Mouse (Mus musculus): ENCODE results near the gene Polm.
A peak's percentile ranks its signal among the peaks of the same experiment; 100 is the strongest.

Polm gene

GRCm38 (mm10) chr11:5837251-5838246 is at the start of gene Polm:
TSS of gene Polm (minus strand) at chr11:5838016.
- DNase-seq (ENCODE audit: low spot score in 2 of 2): peak; percentile 87 to 92

GRCm38 (mm10) chr11:5887250-5887649 is 49.4 kb upstream of the Polm start:
- DNase-seq (ENCODE audit: low spot score in 2 of 2): no peak

- DNase-seq (ENCODE audit: low spot score in 2 of 2): peak in 1 of 2 experiments; percentile 36
Measured at GRCm38 (mm10) chr11:5886187-5886586, 48.4 kb upstream of the Polm start.

GRCm38 (mm10) chr11:5882518-5882917 is 44.7 kb upstream of the Polm start:
- no peak for DNase-seq (ENCODE audit: low spot score in 2 of 2)

GRCm38 (mm10) chr11:5879905-5880304 is 42.1 kb upstream of the Polm start:
- no peak for DNase-seq (ENCODE audit: low spot score in 2 of 2)

- no peak for DNase-seq (ENCODE audit: low spot score in 2 of 2)
Measured at GRCm38 (mm10) chr11:5878661-5879060, 40.8 kb upstream of the Polm start.

GRCm38 (mm10) chr11:5877921-5878526 is 40.2 kb upstream of the Polm start, which contains the start of gene Pold2:
TSS of gene Pold2 (minus strand) at chr11:5878292.
- DNase-seq (ENCODE audit: low spot score in 2 of 2): peak; percentile 92 to 96

GRCm38 (mm10) chr11:5877421-5877820 is 39.6 kb upstream of the Polm start:
- DNase-seq (ENCODE audit: low spot score in 2 of 2): no peak

GRCm38 (mm10) chr11:5873192-5873591 is 35.4 kb upstream of the Polm start:
- no peak for DNase-seq (ENCODE audit: low spot score in 2 of 2)

- no peak for DNase-seq (ENCODE audit: low spot score in 2 of 2)
Measured at GRCm38 (mm10) chr11:5872707-5873106, 34.9 kb upstream of the Polm start.

- DNase-seq (ENCODE audit: low spot score in 2 of 2): no peak
Measured at GRCm38 (mm10) chr11:5870069-5870468, 32.3 kb upstream of the Polm start.

- no peak for DNase-seq (ENCODE audit: low spot score in 2 of 2)
Measured at GRCm38 (mm10) chr11:5869331-5869730, 31.5 kb upstream of the Polm start.

- DNase-seq (ENCODE audit: low spot score in 2 of 2): no peak
Measured at GRCm38 (mm10) chr11:5868324-5868723, 30.5 kb upstream of the Polm start.

- no peak for DNase-seq (ENCODE audit: low spot score in 2 of 2)
Measured at GRCm38 (mm10) chr11:5867196-5867595, 29.4 kb upstream of the Polm start.

GRCm38 (mm10) chr11:5862394-5863105 is 24.7 kb upstream of the Polm start:
- DNase-seq (ENCODE audit: low spot score in 2 of 2): peak; percentile 44 to 72

- DNase-seq (ENCODE audit: low spot score in 2 of 2): peak; percentile 41 to 66
Measured at GRCm38 (mm10) chr11:5861678-5862393, 24.0 kb upstream of the Polm start, which contains the start of gene Aebp1. TSS of gene Aebp1 (plus strand) at chr11:5861947.

GRCm38 (mm10) chr11:5860639-5861038 is 22.8 kb upstream of the Polm start:
- no peak for DNase-seq (ENCODE audit: low spot score in 2 of 2)

GRCm38 (mm10) chr11:5859883-5860550 is 22.2 kb upstream of the Polm start:
- no peak for DNase-seq (ENCODE audit: low spot score in 2 of 2)

GRCm38 (mm10) chr11:5858723-5859122 is 20.9 kb upstream of the Polm start:
- DNase-seq (ENCODE audit: low spot score in 2 of 2): no peak

GRCm38 (mm10) chr11:5856479-5857130 is 18.8 kb upstream of the Polm start:
- no peak for DNase-seq (ENCODE audit: low spot score in 2 of 2)

Measured in urinary bladder, adult 18-20 months (tissue).